Mouse (Mus musculus) left cerebral cortex, postnatal 14 days (tissue): Measurements from ENCODE around the gene Phox2b. TPM values are rescaled to one million over a fixed set of nuclear protein-coding genes. Genes with fewer than 3 reads are reported as not detected.
A peak's percentile ranks its signal among the peaks of the same experiment; 100 is the strongest.

Source experiments
- DNase-seq, 2 experiments: peaks; one replicate each; pipeline ENCODE4 v3.0.0; 2021 to 2022; ENCODE audit warnings: low spot score in 2 of 2, mixed read lengths in 1 of 2
- intact Hi-C: fragments of 180-260 bp; cut with DNase I; formaldehyde crosslinking; loops from one replicate; pipeline ENCODE4 v1.15.1; 2025
- microRNA-seq, 2 experiments: library from miRNA; unstranded; fragments of <30 nt; microRNA quantifications; one replicate each; pipeline ENCODE4 v1.2.0; 2022
- total RNA-seq, 2 experiments: library from RNA; stranded (reverse); gene quantifications; 2 replicates each; pipeline ENCODE4 v1.2.3; 2021

Phox2b gene
- total RNA-seq, 2 experiments from 2014 or later: not detected

DNA sequence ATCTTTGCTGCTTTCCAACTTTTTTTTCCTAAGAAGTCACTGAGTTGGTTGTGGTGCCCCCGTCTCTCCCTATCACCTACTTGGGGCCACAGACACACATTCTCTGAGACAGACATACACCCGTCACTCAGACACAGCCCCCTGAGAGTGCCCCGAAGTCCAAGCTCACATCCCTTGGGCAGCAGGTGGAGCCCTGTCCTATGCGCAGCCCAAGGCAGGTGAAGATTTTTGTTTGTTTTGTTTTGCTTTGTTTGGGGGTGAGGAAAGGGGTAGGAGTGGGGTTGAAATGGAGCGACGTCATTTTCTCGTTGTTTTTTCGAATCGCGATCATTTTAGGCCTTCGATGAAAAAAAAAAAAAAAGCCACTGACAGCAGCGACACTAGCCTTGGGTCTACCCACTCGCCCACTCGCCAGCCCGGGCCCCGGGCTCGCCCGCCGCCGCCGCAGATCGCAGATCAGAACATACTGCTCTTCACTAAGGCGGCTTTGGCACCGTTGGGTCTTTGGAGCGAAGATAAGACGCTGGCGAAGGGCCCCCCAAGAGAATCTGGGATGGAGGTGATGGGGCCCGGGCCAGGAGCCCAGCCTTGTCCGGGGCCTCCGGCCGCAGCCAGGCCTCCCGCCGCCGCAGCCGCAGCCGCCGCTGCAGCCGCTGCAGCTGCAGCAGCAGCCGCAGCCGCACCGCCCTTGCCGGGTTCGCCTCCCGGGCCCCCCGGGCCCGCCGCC, 3.3 kb downstream of the Phox2b start:
- intact Hi-C loops: loop anchor here (10.0 kb wide), 1 partner anchor 509 kb away; the partner anchor contains the start of gene Shisa3
- no peak for DNase-seq

DNA sequence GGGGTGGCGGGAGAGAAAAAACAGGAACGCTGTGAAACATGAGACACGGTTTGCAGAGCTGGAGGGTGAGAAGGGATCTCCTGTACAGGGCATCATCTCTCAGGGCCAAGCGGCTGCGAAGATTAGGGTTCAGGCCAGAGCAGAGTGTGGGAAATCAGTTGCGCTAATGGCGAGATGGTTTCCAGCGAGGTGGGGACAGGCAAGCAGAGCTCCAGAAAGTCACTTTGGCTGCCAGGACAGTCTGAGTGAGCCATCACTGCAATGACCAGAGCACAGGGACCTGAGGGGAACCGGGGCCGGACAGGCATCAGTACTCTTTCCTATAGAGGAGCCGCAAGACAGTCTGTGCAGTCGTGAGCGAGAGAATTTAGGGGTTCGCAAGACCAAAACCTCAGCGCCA, 3.9 kb downstream of the Phox2b start:
- no peak for DNase-seq
- intact Hi-C loops: loop anchor here (10.0 kb wide), 1 partner anchor 510 kb away; the partner anchor contains the start of gene Shisa3

DNA sequence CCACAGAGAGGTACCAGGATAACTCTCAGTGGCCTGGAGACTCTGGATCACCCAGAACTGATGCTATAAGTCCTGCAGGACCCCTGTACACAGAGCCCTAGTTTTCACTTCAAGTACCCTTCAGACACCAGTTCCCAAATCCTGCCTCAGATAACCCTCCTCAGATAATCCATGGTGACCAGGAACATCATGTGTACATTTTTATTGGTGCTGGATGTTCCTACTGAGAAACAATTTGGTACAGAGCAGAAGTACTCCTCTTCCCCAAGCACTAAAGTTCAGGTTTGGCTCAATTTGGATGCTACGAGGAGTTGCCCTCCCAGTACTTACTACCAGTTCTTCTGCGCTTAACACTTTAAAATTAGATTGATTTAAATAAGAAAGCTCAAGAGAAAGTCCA, 5.1 kb downstream of the Phox2b start:
- no peak for DNase-seq
- intact Hi-C loops: loop anchor here (10.0 kb wide), 1 partner anchor 511 kb away; the partner anchor contains the start of gene Shisa3

DNA sequence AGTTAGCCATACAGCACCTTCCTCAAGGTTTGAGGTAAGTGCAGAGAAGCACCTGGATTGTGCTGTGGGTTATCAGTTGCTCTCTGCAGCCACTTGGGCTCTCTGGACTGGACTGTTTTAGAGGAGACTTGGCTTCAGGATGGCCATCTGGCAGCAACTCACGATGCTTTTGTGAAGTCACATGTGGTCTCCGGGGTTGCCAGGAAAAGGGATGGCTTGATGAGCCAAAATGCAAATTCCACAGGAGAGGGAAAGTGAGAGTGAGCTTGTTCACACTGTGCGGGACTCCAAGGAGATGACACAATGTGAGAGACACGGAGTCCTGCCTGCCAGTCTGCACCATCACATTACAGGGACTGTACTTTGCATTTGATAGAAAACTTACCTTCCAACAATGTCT, 7.3 kb downstream of the Phox2b start:
- no peak for DNase-seq
- intact Hi-C loops: loop anchor here (10.0 kb wide), 1 partner anchor 513 kb away; the partner anchor contains the start of gene Shisa3

DNA sequence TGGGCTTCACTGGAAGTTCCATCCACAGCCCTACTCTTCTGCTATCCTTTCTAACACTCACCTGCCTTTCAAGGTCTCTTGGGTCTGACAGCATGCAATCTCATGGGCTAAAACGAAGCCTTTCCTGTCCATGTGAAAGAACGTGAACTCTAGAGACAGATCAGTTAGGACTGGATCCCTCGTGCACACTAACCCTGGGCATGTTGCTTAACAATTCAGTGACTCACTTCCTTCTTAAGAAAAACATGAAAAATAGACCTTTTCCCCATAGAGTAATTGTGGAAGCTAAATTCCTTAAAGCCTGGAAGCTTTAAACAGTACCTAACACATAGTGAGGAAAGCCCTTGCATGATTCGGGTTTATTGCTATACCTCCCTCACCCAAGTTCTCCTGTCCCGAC, 8.2 kb downstream of the Phox2b start:
- intact Hi-C loops: loop anchor here (10.0 kb wide), 1 partner anchor 514 kb away; the partner anchor contains the start of gene Shisa3
- DNase-seq: no peak

DNA sequence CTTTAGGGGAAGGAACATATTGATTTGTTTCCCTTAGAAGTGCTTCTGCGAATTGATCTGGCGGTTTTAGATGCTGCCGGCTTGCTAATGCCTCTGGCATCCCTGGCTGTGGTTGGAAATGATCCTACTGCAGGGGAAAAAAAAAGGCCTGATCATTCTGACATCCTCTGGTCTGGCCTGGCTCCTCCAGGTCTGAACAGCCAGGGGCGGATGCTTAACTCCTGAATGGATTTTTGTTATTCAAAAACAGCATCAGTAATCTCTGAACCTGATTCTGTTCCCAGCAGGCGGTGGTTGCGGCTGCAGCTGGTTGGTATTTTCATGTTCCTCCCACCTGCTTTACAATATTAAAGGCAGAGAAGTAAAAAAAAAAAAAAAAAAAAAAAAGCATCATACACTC, 16.0 kb downstream of the Phox2b start:
- intact Hi-C loops: no loop called here
- no peak for DNase-seq

DNA sequence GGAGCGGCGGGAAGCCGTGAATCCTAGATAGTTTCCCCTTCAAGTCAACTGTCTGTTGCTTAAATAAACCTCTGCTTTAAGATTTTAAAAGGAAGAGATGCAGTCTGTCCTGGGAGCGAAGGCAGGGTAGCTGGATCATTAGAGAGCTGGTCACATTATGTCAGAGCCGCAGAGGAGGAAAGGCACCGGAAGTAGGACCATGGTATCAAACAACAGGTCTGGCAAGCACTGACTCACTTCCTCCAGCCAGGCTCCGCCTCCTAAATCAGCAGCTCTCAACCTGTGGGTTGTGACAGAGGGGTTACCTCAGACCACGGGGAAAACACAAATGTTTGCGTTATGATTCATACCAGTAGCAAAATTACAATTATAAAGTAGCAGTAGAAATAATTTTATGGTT, 35.5 kb downstream of the Phox2b start:
- no peak for DNase-seq
- intact Hi-C loops: no loop called here

DNA sequence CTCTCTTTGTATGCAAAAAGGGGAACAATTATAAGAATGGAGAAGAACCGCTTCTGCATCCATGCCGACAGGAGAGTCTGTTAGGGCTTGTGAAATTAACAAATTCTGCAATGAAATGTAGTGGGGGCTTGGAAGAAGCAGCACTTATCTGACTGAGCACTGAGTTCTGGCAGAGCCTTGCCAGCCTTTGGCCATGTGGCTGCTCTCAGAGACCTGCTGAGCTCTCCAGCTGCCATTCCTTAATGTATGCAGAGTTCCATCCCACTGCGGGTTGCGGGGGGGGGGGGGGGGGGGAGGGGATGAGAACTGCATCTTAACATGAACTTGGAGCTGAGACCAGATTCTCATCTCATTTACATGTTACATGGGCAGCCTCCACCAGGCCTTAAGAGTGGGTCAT, 38.6 kb downstream of the Phox2b start:
- intact Hi-C loops: no loop called here
- no peak for DNase-seq

DNA sequence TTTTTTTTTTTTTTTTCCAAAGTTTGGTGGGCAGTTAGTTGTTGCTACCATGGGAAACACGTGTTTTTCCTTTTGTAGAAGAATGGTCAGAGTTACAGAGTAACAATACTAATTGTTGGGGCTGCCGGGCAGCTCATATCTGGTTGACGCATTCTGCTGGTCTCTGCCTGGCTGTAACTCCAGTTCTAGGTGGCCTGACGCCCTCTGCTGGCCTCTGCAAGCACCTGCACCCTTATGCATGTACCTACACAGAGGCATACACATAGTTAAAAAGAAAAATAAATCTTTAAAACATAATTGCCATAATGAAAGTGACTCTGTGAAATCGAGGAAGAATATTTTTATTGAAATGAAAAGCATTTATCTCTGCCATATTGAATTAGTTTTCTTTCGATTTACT, 41.3 kb downstream of the Phox2b start:
- intact Hi-C loops: no loop called here
- no peak for DNase-seq

DNA sequence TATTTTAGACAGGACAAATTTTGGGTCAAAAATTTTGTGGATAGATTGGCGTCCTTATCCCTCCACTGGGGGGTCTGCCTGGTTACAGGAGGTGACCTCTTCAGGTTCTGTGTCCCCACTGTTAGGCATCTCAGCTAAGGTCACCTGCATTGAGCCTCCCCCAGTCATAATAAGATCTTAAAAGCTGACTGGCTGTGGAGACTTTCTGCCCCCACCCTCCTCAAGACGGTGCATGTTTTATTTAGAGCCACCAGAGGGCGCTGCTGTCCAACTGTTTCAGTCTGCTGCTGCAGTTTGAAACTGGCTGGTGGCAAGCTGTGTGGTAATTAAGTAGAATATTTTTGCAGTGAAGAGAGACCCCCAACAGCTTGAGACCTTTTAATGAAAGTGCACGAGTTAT, 51.1 kb downstream of the Phox2b start:
- peak; percentile 41 to 52 for DNase-seq
- intact Hi-C loops: loop anchor here (5.0 kb wide), 1 partner anchor 184 kb away; no protein-coding TSS in a partner anchor

Small RNA genes within 50 kb of the gene (microRNA-seq; reads per million reads assigned to microRNA genes)
- gene Gm23841: 0 reads per million in 2 experiments

Other genes starting within 250 kb of the Phox2b start
- 10 to 100 TPM; 83.7 to 86.8 TPM for gene Tmem33, start 161.3 kb upstream of the Phox2b start, total RNA-seq
- gene Slc30a9, start 207.7 kb upstream of the Phox2b start, total RNA-seq: 100 to 1,000 TPM; 191 to 200 TPM